Mouse (Mus musculus): ENCODE results near the gene Tbc1d5. TPM values are rescaled to one million over a fixed set of nuclear protein-coding genes. Genes with fewer than 3 reads are reported as not detected.
A peak's percentile ranks its signal among the peaks of the same experiment; 100 is the strongest.

The Tbc1d5 gene
- polyA plus RNA-seq, 1 experiment from 2014 or later: 49.6 TPM

DNA sequence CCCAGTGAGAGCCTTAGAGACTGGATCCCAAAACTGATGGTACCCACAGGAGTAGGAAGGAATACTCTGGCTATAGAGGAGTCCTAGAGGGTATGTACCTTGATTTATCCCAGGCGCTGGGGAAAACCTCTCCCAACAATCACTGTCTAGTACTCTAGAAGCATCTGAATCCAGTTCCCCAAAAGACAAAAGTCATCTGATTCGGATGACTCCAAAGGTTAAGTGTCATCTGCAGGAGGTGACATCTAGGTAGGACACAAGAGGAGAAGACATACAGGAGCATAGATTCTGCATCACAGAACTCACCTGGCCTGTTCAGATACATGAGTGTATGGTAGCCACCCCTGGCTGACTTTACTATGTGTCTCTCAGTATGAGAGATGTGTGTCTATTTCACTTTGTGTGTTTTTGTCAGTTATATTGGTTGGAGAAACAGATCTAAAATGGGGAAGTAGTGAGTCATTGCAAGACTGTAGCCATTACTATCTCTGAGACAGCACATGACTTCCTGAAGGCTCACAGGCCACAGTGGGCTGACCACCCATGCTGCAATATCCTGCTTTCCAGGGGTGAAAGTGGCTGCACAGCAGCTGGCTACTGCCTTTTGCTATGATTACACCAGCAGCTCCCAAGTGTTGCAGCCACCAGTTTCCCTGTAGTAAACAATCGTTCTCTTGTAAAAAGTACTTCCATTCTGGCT, 185.7 kb downstream of the Tbc1d5 start:
- H3K27ac ChIP-seq: peak overlapping the region; percentile 96
- H3K79me2 ChIP-seq (ENCODE audit: inconsistent target): no peaks in the 10 kb centered on the region
- no peaks in the 10 kb centered on the region for H3K36me3 ChIP-seq (ENCODE audit: inconsistent target)
- WGBS (ENCODE audit: missing documents): 18% methylated on average over 3 of the region's 3 CpGs
- no peak overlapping the region; the same call in 1 of the 2 replicates for H3K4me3 ChIP-seq (ENCODE audit: inconsistent target)

GRCm38 (mm10) chr17:50990770-50991405, 188.3 kb downstream of the Tbc1d5 start:
- WGBS (ENCODE audit: missing documents): 100% methylated on average over 2 of the region's 2 CpGs
- no peak overlapping the region for H3K4me3 ChIP-seq (ENCODE audit: inconsistent target)
- no peaks in the 10 kb centered on the region for H3K36me3 ChIP-seq (ENCODE audit: inconsistent target)
- H3K79me2 ChIP-seq (ENCODE audit: inconsistent target): no peaks in the 10 kb centered on the region
- H3K27ac ChIP-seq: no peak overlapping the region

- Histone ChIP-seq H3K4me3 (ENCODE audit: inconsistent target) (no peak overlapping the region), H3K27ac (no peak overlapping the region), H3K79me2 (ENCODE audit: inconsistent target) (no peaks in the 10 kb centered on the region), H3K36me3 (ENCODE audit: inconsistent target) (no peaks in the 10 kb centered on the region)
- WGBS (ENCODE audit: missing documents): 33% methylated on average over 3 of the region's 3 CpGs
Observed at GRCm38 (mm10) chr17:50987935-50988334, 191.2 kb downstream of the Tbc1d5 start.

DNA sequence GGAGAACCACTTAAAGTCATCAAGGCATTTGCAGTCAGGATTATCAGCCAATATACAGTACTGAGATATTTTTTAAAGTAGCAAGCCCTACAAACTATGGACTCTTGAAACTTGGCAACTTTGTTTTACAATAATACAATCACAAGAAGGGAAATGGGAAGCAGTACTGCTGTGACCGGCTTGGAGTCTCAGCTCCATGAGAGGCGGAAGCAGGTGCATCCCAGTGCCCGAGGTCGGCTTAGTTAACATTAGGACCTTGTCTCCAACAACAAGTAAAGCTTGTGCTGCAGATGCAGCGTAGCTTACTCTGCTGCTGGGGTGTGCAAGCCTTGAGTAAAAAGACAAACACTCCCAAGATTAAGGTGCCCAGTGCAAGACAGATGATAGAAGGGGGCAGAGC, 197.2 kb downstream of the Tbc1d5 start:
- no peak overlapping the region for H3K4me3 ChIP-seq (ENCODE audit: inconsistent target)
- H3K27ac ChIP-seq: no peak overlapping the region
- H3K36me3 ChIP-seq (ENCODE audit: inconsistent target): no peaks in the 10 kb centered on the region
- WGBS (ENCODE audit: missing documents): 95% methylated on average over 5 of the region's 5 CpGs
- H3K79me2 ChIP-seq (ENCODE audit: inconsistent target): no peaks in the 10 kb centered on the region

DNA sequence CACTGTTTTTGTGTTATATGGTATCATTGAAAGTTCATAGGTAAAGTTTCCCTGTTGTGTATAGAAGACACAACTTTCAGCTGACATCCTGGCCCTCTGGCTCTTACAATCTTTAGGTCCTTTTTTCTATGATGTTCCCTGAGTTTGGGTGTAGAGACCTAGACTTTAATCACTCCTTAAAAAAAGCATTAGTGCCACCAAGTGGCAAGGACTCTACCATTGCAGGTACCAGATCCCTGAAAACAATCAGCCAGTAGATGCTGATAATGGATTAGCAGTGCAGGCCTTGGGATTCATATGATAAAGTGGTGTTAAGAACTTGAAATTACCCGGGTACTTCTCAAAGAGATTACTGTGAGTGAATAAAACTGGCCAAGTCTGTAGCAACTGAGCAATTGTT, 207.0 kb downstream of the Tbc1d5 start:
- H3K27ac ChIP-seq: no peak overlapping the region
- H3K36me3 ChIP-seq (ENCODE audit: inconsistent target): no peaks in the 10 kb centered on the region
- H3K79me2 ChIP-seq (ENCODE audit: inconsistent target): no peaks in the 10 kb centered on the region
- WGBS (ENCODE audit: missing documents): 71% methylated on average over 1 of the region's 1 CpGs
- H3K4me3 ChIP-seq (ENCODE audit: inconsistent target): no peak overlapping the region

GRCm38 (mm10) chr17:50966147-50966546, 213.0 kb downstream of the Tbc1d5 start:
- Histone ChIP-seq H3K79me2 (ENCODE audit: inconsistent target) (no peaks in the 10 kb centered on the region), H3K36me3 (ENCODE audit: inconsistent target) (peaks cover 21% of the 10 kb centered on the region; the same call in 1 of the 2 replicates), H3K27ac (no peak overlapping the region), H3K4me3 (ENCODE audit: inconsistent target) (no peak overlapping the region)
- WGBS (ENCODE audit: missing documents): 100% methylated on average over 1 of the region's 1 CpGs

- peaks cover 7% of the 10 kb centered on the region; the same call in 1 of the 2 replicates for H3K36me3 ChIP-seq (ENCODE audit: inconsistent target)
- WGBS (ENCODE audit: missing documents): 98% methylated on average over 9 of the region's 9 CpGs
- no peak overlapping the region for H3K27ac ChIP-seq
- no peak overlapping the region for H3K4me3 ChIP-seq (ENCODE audit: inconsistent target)
- H3K79me2 ChIP-seq (ENCODE audit: inconsistent target): no peaks in the 10 kb centered on the region
Observed at GRCm38 (mm10) chr17:50954313-50954712, 224.8 kb downstream of the Tbc1d5 start.

DNA sequence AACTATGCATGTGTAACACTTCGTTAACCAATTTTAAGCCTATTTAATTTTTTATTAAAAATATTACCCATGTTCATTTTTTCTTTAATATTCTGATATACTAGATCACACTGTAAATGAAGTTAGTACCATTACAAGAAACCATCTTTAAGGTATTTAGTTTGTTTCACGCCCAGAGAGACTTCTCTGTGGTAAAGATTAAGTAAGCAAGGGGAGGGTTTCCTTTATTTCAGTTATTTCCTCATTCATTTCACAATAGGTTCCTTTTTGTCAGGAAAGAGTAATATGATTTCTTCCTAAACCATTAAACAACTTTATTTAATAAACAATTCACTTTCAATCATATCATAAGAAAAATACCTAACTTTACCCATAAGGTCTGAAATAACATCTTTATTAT, 256.8 kb downstream of the Tbc1d5 start:
- no peaks in the 10 kb centered on the region for H3K79me2 ChIP-seq (ENCODE audit: inconsistent target)
- WGBS (ENCODE audit: missing documents): 69% methylated on average over 2 of the region's 2 CpGs
- 0 out of 2 replicates have a peak, but pooled peaks cover 4% of the 10 kb centered on the region for H3K36me3 ChIP-seq (ENCODE audit: inconsistent target)
- no peak overlapping the region for H3K27ac ChIP-seq
- H3K4me3 ChIP-seq (ENCODE audit: inconsistent target): no peak overlapping the region

DNA sequence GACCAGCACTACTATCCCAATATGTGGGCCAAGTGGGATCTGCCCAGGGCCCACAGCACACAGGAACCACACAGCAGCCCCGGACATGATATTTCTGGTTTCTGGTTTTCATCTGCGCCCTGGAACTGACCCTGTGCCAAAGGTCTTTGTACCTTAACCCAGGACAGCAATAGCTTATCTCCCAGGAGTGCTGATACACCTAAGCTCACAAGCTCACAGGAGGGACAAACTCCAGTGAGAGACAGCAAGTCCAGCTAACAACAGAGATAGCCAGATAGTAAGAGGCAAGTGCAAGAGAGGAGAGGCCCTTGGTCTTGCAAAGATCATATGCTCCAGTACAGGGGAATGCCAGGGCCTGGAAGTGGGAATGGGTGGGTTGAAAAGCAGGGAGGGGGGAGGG, 263.9 kb downstream of the Tbc1d5 start:
- H3K79me2 ChIP-seq (ENCODE audit: inconsistent target): no peaks in the 10 kb centered on the region
- 88% methylated on average over 2 of the region's 2 CpGs for WGBS (ENCODE audit: missing documents)
- H3K27ac ChIP-seq: no peak overlapping the region
- H3K4me3 ChIP-seq (ENCODE audit: inconsistent target): no peak overlapping the region
- peaks cover 18% of the 10 kb centered on the region; the same call in 1 of the 2 replicates for H3K36me3 ChIP-seq (ENCODE audit: inconsistent target)

DNA sequence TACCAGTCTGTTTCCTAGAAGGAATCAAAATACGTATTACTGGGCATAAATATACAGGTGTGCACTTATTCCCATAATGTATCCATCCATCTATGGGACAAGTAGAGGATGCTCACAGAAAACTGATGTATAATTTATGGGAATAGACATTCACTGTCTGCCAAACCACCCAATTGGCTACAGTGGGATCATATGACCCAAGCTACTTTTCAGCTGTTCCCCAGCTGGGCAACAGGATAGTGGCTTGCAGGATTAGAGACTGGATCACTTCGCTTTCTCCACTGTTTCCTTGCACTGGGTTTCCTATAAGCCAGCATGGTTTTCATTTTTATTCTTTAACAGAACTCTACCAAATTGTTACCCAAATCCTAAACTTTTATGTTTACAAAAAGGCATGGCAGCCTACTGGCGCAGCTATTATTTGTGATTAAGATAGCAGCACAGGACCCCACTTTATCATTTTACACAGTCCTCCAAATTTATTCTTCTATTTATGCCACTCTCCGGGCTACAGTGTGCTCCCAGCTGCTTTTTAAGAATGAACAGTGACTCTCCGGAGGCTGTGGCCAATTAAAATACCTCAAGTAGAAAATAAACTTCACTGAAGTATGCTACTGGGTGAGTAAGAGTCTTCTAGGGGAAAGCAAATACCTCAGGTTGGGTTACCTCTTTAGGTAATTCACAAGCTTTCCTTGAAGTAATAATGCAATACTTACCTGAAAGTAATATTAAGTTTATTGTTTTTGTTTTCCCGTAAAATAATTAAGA, 270.4 kb downstream of the Tbc1d5 start:
- H3K79me2 ChIP-seq (ENCODE audit: inconsistent target): no peaks in the 10 kb centered on the region
- 99% methylated on average over 6 of the region's 6 CpGs for WGBS (ENCODE audit: missing documents)
- no peaks in the 10 kb centered on the region for H3K36me3 ChIP-seq (ENCODE audit: inconsistent target)
- no peak overlapping the region for H3K27ac ChIP-seq
- no peak overlapping the region for H3K4me3 ChIP-seq (ENCODE audit: inconsistent target)

DNA sequence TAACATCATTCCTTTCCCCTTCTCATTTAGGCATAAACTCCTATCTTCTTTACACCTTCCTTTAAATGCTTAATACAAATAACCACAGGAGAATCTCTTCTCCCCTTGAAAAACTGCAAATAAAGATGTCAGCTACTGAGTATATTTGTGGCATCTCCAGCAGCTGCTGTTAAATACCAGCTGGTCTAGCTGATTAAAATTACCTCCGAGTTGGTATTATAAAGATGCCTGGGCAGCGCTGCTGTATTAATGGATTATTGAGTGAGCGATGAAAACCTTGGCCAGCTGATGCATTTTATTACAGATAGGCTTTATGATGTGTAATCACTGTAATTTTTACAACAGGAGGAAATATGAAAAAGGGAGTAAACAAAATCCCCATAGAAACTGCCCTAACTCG, 271.0 kb downstream of the Tbc1d5 start:
- Histone ChIP-seq H3K36me3 (ENCODE audit: inconsistent target) (no peaks in the 10 kb centered on the region), H3K79me2 (ENCODE audit: inconsistent target) (no peaks in the 10 kb centered on the region), H3K27ac (no peak overlapping the region), H3K4me3 (ENCODE audit: inconsistent target) (no peak overlapping the region)
- WGBS (ENCODE audit: missing documents): 96% methylated on average over 4 of the region's 4 CpGs

DNA sequence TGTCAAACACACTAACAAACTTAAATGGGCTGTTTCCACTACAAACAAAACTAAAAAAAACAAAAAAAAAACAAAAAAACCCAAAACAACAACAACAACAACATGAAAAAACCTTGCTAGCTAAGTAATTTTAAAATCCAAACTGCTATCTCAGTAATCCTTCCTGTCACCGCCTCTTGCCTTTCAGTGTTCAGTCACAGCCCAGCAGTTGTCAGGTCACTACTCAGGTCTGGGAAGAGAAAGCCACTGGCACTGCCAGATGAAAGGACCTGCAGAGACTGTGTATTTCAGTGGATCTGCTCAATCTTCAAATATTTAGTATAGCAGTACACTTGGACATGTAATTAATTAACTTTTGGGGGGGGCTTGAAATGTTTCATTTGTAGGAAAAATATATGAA, 272.5 kb downstream of the Tbc1d5 start:
- Histone ChIP-seq H3K79me2 (ENCODE audit: inconsistent target) (no peaks in the 10 kb centered on the region), H3K4me3 (ENCODE audit: inconsistent target) (no peak overlapping the region), H3K36me3 (ENCODE audit: inconsistent target) (no peaks in the 10 kb centered on the region), H3K27ac (no peak overlapping the region)
- 100% methylated on average over 1 of the region's 1 CpGs for WGBS (ENCODE audit: missing documents)

- no peak overlapping the region for H3K27ac ChIP-seq
- H3K36me3 ChIP-seq (ENCODE audit: inconsistent target): no peaks in the 10 kb centered on the region
- H3K79me2 ChIP-seq (ENCODE audit: inconsistent target): no peaks in the 10 kb centered on the region
- no peak overlapping the region for H3K4me3 ChIP-seq (ENCODE audit: inconsistent target)
- WGBS (ENCODE audit: missing documents): 100% methylated on average over 3 of the region's 3 CpGs
Observed at GRCm38 (mm10) chr17:50904463-50904862, 274.7 kb downstream of the Tbc1d5 start.

DNA sequence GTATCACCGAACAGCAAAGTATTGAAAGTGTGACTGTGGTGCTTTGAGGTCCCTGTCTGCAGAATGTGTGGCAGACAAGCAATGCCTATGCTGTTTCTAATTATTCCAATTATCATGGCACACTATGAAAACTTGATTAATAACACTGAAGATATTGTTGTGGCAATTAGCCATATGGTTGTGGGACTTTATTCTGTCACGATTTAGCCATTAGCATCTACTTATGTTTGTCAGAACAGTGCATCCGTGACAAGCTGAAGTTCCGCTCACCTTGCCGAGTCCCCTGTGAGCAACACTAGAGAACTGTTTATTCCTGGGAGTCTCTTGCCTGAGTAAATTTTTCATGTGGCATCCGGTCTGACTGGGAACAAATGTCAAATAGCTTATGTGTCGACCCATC, 281.3 kb downstream of the Tbc1d5 start:
- Histone ChIP-seq H3K27ac (no peak overlapping the region), H3K36me3 (ENCODE audit: inconsistent target) (no peaks in the 10 kb centered on the region), H3K79me2 (ENCODE audit: inconsistent target) (no peaks in the 10 kb centered on the region), H3K4me3 (ENCODE audit: inconsistent target) (no peak overlapping the region)
- 98% methylated on average over 7 of the region's 7 CpGs for WGBS (ENCODE audit: missing documents)

DNA sequence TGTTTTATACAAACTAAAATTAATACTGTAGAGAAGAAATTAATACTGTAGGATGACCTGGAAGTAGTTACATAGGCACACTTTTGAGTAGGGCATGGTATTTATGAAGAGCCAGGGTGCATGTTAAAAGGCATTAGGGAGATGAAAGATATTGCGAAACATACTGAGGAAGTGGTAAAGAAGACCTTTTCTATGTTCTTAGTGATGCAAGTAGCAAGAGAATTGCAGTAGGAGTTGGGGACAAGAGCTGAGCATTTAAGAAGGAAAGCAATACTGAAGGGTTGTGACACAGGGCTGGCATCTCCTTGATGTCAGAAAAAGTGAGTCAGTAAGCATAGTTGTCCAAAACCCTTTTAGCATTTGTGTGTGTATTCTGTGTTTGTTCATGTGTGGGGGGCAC, 289.7 kb downstream of the Tbc1d5 start:
- Histone ChIP-seq H3K36me3 (ENCODE audit: inconsistent target) (no peaks in the 10 kb centered on the region), H3K4me3 (ENCODE audit: inconsistent target) (no peak overlapping the region), H3K79me2 (ENCODE audit: inconsistent target) (no peaks in the 10 kb centered on the region), H3K27ac (no peak overlapping the region)
- WGBS (ENCODE audit: missing documents): 50% methylated on average over 1 of the region's 1 CpGs
